Mouse (Mus musculus): Measurements from ENCODE around the gene Mapk8ip3. TPM values are rescaled to one million over a fixed set of nuclear protein-coding genes. Genes with fewer than 3 reads are reported as not detected.

Gene Mapk8ip3
- polyA plus RNA-seq, 1 experiment = 363 TPM

DNA sequence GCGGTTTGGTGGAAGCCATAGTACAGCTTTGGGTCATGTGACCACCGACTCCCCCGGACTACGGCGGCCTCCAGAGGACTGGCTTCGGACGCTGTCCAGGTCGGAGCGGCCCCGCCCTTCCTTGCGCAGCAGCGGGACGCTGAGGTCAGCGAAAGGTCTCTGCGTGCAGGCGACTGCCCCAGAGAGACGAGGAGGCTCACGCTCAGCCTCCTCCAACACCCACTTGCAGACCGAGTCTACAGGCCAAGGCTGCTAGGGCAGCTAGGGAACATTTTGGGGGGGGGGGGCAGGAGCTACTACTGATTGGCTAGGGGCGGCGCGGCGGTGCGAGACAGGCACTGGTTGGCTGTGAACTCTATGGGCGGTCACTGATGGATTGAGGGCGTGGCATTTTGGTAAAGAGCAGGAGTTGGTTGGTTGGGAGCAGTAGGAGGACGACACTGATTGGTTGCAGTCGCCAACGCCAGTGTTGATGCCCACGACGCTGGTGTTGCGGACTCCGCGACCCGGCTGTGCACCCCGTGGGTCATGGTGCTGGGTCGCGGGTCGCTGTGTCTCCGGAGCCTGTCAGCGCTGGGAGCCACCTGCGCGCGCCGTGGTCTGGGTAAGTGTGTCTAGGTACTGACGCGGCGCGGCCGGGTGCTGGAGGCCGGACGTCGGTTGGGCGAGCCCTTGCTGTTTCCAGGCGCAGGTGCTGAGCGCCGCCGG is 86.6 kb downstream of the Mapk8ip3 start, which contains the start of gene Fahd1:
TSS of gene Fahd1 (minus strand) at position 300 of the 708 bp plus-strand sequence.
- H3K27me3 ChIP-seq (ENCODE audit: control insufficient read depth, insufficient read depth, low read length) = no peaks in the 10 kb centered on the region
- peak; percentile 78 for TF ChIP-seq POLR2A (IDR thresholded peaks at IDR 0.05; ENCODE audit: borderline replicate concordance, insufficient read depth, low read length)
- TF ChIP-seq CTCF (IDR thresholded peaks at IDR 0.05; ENCODE audit: borderline replicate concordance, insufficient read depth, low read depth, low read length) = no peak
- WGBS = under 1% methylated on average over 58 of the region's 58 CpGs
- H3K4me3 ChIP-seq (replicated peaks; ENCODE audit: insufficient read depth, low read depth, low read length) = peak within 1 kb of the TSS; percentile 69
- H3K4me1 ChIP-seq (ENCODE audit: control insufficient read depth, insufficient read depth, low read length) = no peaks in the 10 kb centered on the region
- H3K27ac ChIP-seq (ENCODE audit: insufficient read depth, low read length) = peak within 1 kb of the TSS; percentile 92
- peak; percentile 97 to 99 for DNase-seq

DNA sequence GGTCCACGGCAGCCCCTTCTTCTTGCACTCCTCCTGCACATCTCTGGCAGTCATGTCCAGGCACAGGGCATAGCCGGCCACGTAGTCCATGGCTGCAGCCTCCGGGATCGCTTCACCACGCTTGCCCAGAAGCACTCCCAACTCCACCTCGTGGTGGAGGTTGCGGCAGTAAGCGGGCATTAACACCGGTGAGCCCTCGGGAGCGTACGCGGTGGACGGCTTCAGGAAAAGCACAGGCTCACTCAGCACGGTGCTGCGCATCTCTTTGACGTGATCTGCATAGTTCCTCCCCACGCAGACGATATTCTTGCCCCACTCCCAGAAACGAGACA is 87.1 kb downstream of the Mapk8ip3 start:
- Histone ChIP-seq H3K27ac (ENCODE audit: insufficient read depth, low read length) (peak overlapping the region; percentile 92), H3K4me1 (ENCODE audit: control insufficient read depth, insufficient read depth, low read length) (no peaks in the 10 kb centered on the region), H3K4me3 (replicated peaks; ENCODE audit: insufficient read depth, low read depth, low read length) (peak overlapping the region; percentile 69), H3K27me3 (ENCODE audit: control insufficient read depth, insufficient read depth, low read length) (no peaks in the 10 kb centered on the region)
- WGBS = under 1% methylated on average over 21 of the region's 21 CpGs
- DNase-seq = no peak
- TF ChIP-seq CTCF (IDR thresholded peaks at IDR 0.05; ENCODE audit: borderline replicate concordance, insufficient read depth, low read depth, low read length) = peak; percentile 23; the same call in 1 of the 2 replicates
- TF ChIP-seq POLR2A (IDR thresholded peaks at IDR 0.05; ENCODE audit: borderline replicate concordance, insufficient read depth, low read length) = no peak

DNA sequence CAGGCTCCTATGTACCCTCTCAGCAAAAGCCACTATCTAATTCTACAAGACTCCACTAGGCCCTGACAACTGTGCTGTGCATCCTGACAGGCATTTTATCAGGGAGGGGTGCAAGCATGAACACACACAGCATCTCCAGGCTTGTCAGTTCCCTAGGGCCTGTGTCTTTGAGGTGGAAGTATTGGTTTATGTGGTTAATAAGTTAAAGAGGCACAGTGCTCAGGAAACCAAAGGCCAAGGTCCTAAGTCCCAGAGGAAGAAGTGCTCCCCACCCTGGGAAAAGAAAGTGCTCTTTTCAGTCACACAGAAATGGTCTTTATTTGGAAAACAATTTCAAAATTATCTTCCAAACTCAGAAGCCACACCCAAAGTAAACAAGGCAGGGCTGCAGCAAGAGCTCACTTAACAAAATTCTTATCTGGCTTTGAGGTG is 88.2 kb downstream of the Mapk8ip3 start:
- DNase-seq = no peak
- no peaks in the 10 kb centered on the region for H3K27me3 ChIP-seq (ENCODE audit: control insufficient read depth, insufficient read depth, low read length)
- H3K4me3 ChIP-seq (replicated peaks; ENCODE audit: insufficient read depth, low read depth, low read length) = no peak overlapping the region
- TF ChIP-seq CTCF (IDR thresholded peaks at IDR 0.05; ENCODE audit: borderline replicate concordance, insufficient read depth, low read depth, low read length) = no peak
- no peak for TF ChIP-seq POLR2A (IDR thresholded peaks at IDR 0.05; ENCODE audit: borderline replicate concordance, insufficient read depth, low read length)
- H3K27ac ChIP-seq (ENCODE audit: insufficient read depth, low read length) = no peak overlapping the region
- no peaks in the 10 kb centered on the region for H3K4me1 ChIP-seq (ENCODE audit: control insufficient read depth, insufficient read depth, low read length)

DNA sequence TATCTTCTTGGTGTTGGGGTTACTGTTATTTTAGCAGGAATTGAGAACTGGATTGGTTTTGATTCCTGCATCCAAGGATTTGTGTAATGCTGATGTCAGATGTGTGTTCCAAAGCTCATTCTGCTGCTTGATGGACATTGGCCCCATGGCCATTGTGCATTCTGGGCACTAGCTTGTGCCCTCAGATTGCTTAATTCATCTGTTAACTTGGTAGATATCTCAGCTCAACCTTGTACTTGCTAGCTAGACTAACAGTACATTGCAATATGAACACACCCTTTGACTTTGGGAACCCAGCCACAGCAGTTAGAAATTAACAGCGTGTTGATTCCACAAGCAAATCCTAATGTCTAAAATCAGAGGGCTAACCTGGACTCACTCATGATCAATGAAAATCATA is 89.4 kb downstream of the Mapk8ip3 start:
- 91% methylated on average over 1 of the region's 1 CpGs for WGBS
- TF ChIP-seq POLR2A (IDR thresholded peaks at IDR 0.05; ENCODE audit: borderline replicate concordance, insufficient read depth, low read length) (no peak), CTCF (IDR thresholded peaks at IDR 0.05; ENCODE audit: borderline replicate concordance, insufficient read depth, low read depth, low read length) (no peak)
- H3K27ac ChIP-seq (ENCODE audit: insufficient read depth, low read length) = no peak overlapping the region
- H3K27me3 ChIP-seq (ENCODE audit: control insufficient read depth, insufficient read depth, low read length) = no peaks in the 10 kb centered on the region
- H3K4me1 ChIP-seq (ENCODE audit: control insufficient read depth, insufficient read depth, low read length) = no peaks in the 10 kb centered on the region
- DNase-seq = no peak
- no peak overlapping the region for H3K4me3 ChIP-seq (replicated peaks; ENCODE audit: insufficient read depth, low read depth, low read length)

DNA sequence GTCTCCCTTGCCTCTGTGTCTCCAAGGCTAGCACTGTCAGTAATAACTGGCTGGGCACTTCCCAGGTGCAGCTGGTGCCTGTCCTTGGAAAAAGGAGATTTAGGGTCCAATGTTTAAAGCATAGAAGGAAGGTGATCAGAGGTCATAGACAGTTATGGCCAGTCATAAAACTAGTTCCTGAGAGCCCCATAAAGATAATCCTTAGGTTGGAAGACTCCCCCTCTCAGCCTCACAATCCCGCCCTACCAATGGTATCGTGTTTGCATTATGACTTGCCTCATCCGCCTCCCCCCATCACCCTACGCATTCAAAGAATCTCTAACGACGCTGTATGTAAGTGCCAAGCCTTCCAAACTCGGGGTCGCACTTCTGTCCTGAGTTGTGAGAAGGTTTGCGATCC is 92.3 kb downstream of the Mapk8ip3 start:
- DNase-seq = no peak
- H3K27ac ChIP-seq (ENCODE audit: insufficient read depth, low read length) = no peak overlapping the region
- H3K4me1 ChIP-seq (ENCODE audit: control insufficient read depth, insufficient read depth, low read length) = no peaks in the 10 kb centered on the region
- H3K4me3 ChIP-seq (replicated peaks; ENCODE audit: insufficient read depth, low read depth, low read length) = no peak overlapping the region
- no peak for TF ChIP-seq POLR2A (IDR thresholded peaks at IDR 0.05; ENCODE audit: borderline replicate concordance, insufficient read depth, low read length)
- no peak for TF ChIP-seq CTCF (IDR thresholded peaks at IDR 0.05; ENCODE audit: borderline replicate concordance, insufficient read depth, low read depth, low read length)
- WGBS = 66% methylated on average over 9 of the region's 9 CpGs
- no peaks in the 10 kb centered on the region for H3K27me3 ChIP-seq (ENCODE audit: control insufficient read depth, insufficient read depth, low read length)

DNA sequence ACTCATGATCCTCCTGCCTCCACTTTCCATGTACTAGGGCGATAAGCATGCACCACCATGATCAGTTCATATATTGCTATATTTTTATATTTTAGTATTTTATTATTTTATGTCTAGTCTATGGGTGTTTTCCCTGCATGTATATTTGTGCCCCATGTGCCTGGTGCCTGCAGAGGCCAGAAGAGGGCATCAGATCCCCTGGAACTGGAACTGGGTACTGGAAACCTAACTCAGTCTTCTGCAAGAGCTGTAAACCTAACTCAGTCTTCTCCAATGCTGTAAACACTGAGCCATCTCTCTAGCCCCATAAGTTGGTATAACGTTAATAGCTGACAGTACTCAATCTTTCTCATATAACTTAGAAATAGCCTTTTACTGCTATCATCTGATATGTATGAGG is 94.1 kb downstream of the Mapk8ip3 start:
- 65% methylated on average over 2 of the region's 2 CpGs for WGBS
- H3K27me3 ChIP-seq (ENCODE audit: control insufficient read depth, insufficient read depth, low read length) = no peaks in the 10 kb centered on the region
- no peak overlapping the region for H3K4me3 ChIP-seq (replicated peaks; ENCODE audit: insufficient read depth, low read depth, low read length)
- H3K4me1 ChIP-seq (ENCODE audit: control insufficient read depth, insufficient read depth, low read length) = no peaks in the 10 kb centered on the region
- no peak for DNase-seq
- H3K27ac ChIP-seq (ENCODE audit: insufficient read depth, low read length) = no peak overlapping the region
- no peak for TF ChIP-seq CTCF (IDR thresholded peaks at IDR 0.05; ENCODE audit: borderline replicate concordance, insufficient read depth, low read depth, low read length)
- TF ChIP-seq POLR2A (IDR thresholded peaks at IDR 0.05; ENCODE audit: borderline replicate concordance, insufficient read depth, low read length) = no peak

Other genes with a start within 250 kb of the Mapk8ip3 start
- gene Syngr3, start 247.0 kb downstream of the Mapk8ip3 start, polyA plus RNA-seq (2012; rRNA removed) = 130 and 132 TPM in 2 replicates
- 26.7 and 30.9 TPM in 2 replicates for gene Gfer, start 240.8 kb downstream of the Mapk8ip3 start, polyA plus RNA-seq (2012; rRNA removed)
- gene Noxo1, start 240.7 kb downstream of the Mapk8ip3 start, polyA plus RNA-seq (2012; rRNA removed) = 7.3 and 7.4 TPM in 2 replicates
- 60.6 and 62.4 TPM in 2 replicates for gene Tbl3, start 229.3 kb downstream of the Mapk8ip3 start, polyA plus RNA-seq (2012; rRNA removed)
- gene Rnf151, start 218.9 kb downstream of the Mapk8ip3 start, polyA plus RNA-seq (2012; rRNA removed) = 0.18 and 0.57 TPM in 2 replicates
- 577 and 621 TPM in 2 replicates for gene Rps2, start 218.9 kb downstream of the Mapk8ip3 start, polyA plus RNA-seq (2012; rRNA removed)
- gene Ndufb10, start 212.5 kb downstream of the Mapk8ip3 start, polyA plus RNA-seq (2012; rRNA removed) = 548 and 613 TPM in 2 replicates
- 0.67 and 0.70 TPM in 2 replicates for gene Rpl3l, start 209.2 kb downstream of the Mapk8ip3 start, polyA plus RNA-seq (2012; rRNA removed)
- gene Msrb1, start 200.3 kb downstream of the Mapk8ip3 start, polyA plus RNA-seq (2012; rRNA removed) = 63.3 and 66.8 TPM in 2 replicates
- gene Hs3st6, start 184.0 kb downstream of the Mapk8ip3 start, polyA plus RNA-seq (2012; rRNA removed) = 0.80 and 1.0 TPM in 2 replicates
- gene Meiob, start 132.7 kb downstream of the Mapk8ip3 start, polyA plus RNA-seq (2012; rRNA removed) = not detected in 2 replicates
- 195 and 209 TPM in 2 replicates for gene Hagh, start 96.8 kb downstream of the Mapk8ip3 start, polyA plus RNA-seq (2012; rRNA removed)
- 31.1 and 33.4 TPM in 2 replicates for gene Fahd1, start 86.6 kb downstream of the Mapk8ip3 start, polyA plus RNA-seq (2012; rRNA removed)
- 0.11 and 0.27 TPM in 2 replicates for gene Igfals, start 71.0 kb downstream of the Mapk8ip3 start, polyA plus RNA-seq (2012; rRNA removed)
- gene Nubp2, start 50.6 kb downstream of the Mapk8ip3 start, polyA plus RNA-seq (2012; rRNA removed) = 36.4 and 39.0 TPM in 2 replicates
- 124 and 138 TPM in 2 replicates for gene Spsb3, start 50.3 kb downstream of the Mapk8ip3 start, polyA plus RNA-seq (2012; rRNA removed)
- gene Eme2, start 41.9 kb downstream of the Mapk8ip3 start, polyA plus RNA-seq (2012; rRNA removed) = 57.3 and 62.7 TPM in 2 replicates
- 147 and 149 TPM in 2 replicates for gene Mrps34, start 41.9 kb downstream of the Mapk8ip3 start, polyA plus RNA-seq (2012; rRNA removed)
- gene Nme3, start 40.5 kb downstream of the Mapk8ip3 start, polyA plus RNA-seq (2012; rRNA removed) = 99.0 and 109 TPM in 2 replicates
- gene Jpt2, start 23.7 kb upstream of the Mapk8ip3 start, polyA plus RNA-seq (2012; rRNA removed) = 10.6 and 12.3 TPM in 2 replicates
- gene Cramp1l, start 78.8 kb upstream of the Mapk8ip3 start, polyA plus RNA-seq (2012; rRNA removed) = 19.8 and 21.3 TPM in 2 replicates
- gene Ift140, start 79.1 kb upstream of the Mapk8ip3 start, polyA plus RNA-seq (2012; rRNA removed) = 18.0 and 19.2 TPM in 2 replicates
- gene Tmem204, start 146.6 kb upstream of the Mapk8ip3 start, polyA plus RNA-seq (2012; rRNA removed) = 20.4 and 22.8 TPM in 2 replicates
- 39.5 and 43.7 TPM in 2 replicates for gene Telo2, start 179.0 kb upstream of the Mapk8ip3 start, polyA plus RNA-seq (2012; rRNA removed)
- gene Ptx4, start 183.8 kb upstream of the Mapk8ip3 start, polyA plus RNA-seq (2012; rRNA removed) = 0.11 TPM in 1 of 2 replicates, not detected in the other
- gene Clcn7, start 196.4 kb upstream of the Mapk8ip3 start, polyA plus RNA-seq (2012; rRNA removed) = 50.3 and 52.7 TPM in 2 replicates
- 0.06 and 0.10 TPM in 2 replicates for gene Ccdc154, start 225.5 kb upstream of the Mapk8ip3 start, polyA plus RNA-seq (2012; rRNA removed)
- gene Gm38655, start 238.5 kb upstream of the Mapk8ip3 start, polyA plus RNA-seq (2012; rRNA removed) = not detected in 2 replicates
- gene BC003965, start 247.6 kb upstream of the Mapk8ip3 start, polyA plus RNA-seq (2012; rRNA removed) = 23.4 and 25.2 TPM in 2 replicates

Data from cerebellum, adult 2 months (tissue).